Mouse (Mus musculus) left cerebral cortex, adult 18-20 months (tissue): ENCODE measurements around the gene Ldb2. TPM values are rescaled to one million over a fixed set of nuclear protein-coding genes. Genes with fewer than 3 reads are reported as not detected.
A peak's percentile ranks its signal among the peaks of the same experiment; 100 is the strongest.

Experiments used
- DNase-seq, 2 experiments: peaks; one replicate each; pipeline ENCODE4 v3.0.0; 2021 to 2022; ENCODE audit warnings: low spot score in 2 of 2, mixed read lengths in 1 of 2
- total RNA-seq, 2 experiments: library from RNA; stranded (reverse); gene quantifications; 2 replicates each; pipeline ENCODE4 v1.2.3; 2021

Ldb2 gene
- total RNA-seq, 2 experiments from 2014 or later = 56.2 to 62.7 TPM

- no peak for DNase-seq
These were observed 74.0 kb downstream of the Ldb2 start for GRCm38 (mm10) chr5:44725501-44725900.

DNA sequence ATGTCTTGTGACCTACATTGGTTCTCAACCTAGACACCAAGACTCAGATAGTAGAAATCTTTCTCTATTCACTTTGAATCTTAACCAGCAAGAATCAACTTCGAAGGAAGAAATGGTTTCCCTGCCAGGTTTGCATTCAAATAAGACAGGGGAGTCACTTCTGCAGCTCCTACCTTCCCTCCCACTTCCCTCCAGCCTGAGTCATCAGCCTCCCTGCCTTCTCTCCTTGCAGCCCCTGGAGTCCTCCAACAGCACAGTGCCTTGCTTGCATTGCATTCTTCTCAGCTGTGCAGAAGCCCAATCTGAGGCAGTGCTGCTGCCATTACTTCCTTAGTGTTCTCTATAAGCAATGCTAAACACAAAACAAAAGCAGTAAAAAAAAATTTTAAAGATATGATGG lies 79.6 kb downstream of the Ldb2 start:
- peak; percentile 24 to 26 for DNase-seq

GRCm38 (mm10) chr5:44714508-44714907 lies 85.0 kb downstream of the Ldb2 start:
- DNase-seq = no peak

DNA sequence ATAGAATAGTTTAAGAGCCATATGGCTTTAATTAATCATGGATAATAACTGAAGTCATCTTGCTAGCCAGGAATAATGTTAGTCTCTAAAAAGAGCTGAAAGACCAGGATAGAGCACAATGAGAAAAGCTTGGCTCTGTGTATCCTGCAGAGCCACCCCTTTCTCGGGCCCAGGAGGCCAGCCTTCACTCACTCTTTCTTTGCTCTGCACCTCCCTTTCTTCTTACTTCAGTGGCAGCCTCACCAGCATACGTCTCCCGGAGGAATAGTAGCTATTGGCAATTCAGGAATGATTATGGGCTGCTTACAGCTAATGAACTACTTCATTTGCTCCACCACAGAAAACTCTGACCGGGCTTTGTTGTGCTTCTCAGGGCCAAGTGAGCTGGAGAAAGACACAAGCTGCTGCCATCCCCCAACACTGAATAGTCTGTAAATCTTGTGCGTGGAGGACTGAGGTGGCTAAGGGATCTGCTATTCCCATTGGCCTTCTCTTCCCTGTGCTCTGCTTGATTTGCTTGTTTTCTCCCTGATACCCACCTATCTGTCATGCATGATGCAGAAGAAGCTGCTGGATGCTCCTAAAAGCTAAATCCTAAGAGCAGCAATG lies 86.2 kb downstream of the Ldb2 start:
- no peak for DNase-seq

DNA sequence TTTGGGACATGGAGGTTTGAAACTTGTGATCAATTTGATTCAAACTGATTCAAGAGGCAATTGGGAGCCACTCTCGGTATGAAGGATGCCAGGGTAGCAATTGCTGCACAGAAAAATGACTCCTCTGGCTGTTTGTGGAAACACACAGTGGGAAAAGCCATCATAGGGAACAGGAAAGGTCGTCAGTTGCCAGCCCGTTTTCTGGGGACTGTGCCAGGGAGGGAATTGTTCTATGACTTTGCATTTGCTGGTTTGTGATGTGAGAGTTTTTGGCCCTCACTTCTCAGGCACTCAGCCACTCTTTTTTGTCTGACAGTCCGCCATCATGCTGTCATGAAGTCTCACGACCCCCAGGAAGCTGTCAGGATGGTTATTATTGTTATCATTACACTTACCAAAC lies 88.3 kb downstream of the Ldb2 start:
- no peak for DNase-seq

- DNase-seq = no peak
These were observed 89.2 kb downstream of the Ldb2 start for GRCm38 (mm10) chr5:44710132-44710871.

- no peak for DNase-seq
These were observed 90.2 kb downstream of the Ldb2 start for GRCm38 (mm10) chr5:44709276-44709675.

DNA sequence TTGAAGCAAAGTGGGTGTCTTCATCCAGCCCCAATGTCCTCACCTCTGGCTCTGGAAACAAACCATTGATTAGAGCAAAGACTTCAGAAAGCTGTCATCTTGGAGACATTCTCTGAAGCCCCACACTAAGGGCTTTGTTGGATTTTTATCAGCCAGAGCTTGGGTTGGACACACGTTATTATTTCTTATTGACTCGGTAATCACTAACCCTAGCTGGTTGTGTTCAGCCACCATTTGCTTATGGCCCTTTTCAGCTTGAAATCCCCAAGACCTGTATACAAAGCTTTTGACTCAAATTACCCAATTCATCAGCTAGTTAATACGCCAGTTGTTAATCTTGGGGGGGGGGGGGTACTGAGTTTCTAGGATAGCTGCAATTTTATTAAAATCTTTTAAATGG lies 91.5 kb downstream of the Ldb2 start:
- no peak for DNase-seq

DNA sequence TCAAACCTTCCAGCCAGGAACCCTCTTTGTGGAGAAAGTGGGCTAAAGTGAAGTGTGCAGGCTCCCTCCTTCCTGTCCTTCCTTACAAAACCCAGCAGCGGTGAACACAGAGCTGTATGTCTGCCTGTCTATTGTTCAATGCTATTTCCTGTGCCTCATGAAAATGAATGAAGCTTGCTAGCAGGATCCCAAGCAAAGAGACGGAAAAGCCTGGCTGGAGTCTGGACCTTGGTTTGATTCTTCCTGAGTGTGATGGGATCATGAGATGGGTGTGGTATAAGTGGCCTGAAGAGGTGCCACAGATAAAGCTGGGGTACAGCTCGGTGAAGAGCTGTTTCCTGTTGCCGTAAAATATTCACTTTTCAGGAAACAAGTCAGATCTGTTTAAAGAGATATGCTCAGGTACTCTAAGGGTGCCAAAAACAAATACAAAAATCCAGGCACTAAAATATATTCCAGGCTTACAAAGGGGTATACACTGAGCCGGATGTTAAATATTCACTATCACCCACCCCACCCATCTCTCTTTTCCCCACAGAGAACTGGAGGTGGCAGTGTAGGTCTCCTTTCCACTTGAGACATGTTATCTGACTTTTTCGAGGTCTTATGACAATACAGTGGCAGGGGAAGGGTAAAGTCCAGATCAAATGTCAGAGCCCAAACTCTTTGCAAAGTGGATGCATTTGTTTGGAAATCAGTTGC lies 92.3 kb downstream of the Ldb2 start:
- no peak for DNase-seq

DNA sequence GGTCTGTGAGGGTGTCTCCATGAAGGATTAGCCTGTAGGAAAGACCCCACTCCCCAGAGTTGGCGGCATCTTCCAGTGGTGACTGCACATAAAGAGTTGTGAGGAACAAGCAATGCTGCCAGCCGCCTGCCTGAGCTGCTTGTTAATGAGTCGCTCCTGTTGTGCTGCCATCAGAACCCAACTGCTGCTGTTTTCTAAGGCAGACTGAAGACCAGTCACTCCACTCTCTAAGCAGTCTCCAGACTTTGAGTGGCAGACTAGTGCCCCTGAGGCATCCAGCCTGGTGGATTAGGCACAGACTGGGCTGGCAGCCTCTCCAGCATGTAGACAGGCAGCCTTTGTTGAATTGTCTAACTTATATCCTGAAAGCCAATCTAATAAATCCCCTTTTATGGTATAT lies 101.5 kb downstream of the Ldb2 start:
- DNase-seq = no peak

GRCm38 (mm10) chr5:44696548-44696947 lies 102.9 kb downstream of the Ldb2 start:
- DNase-seq = no peak

GRCm38 (mm10) chr5:44693674-44694073 lies 105.8 kb downstream of the Ldb2 start:
- no peak for DNase-seq

GRCm38 (mm10) chr5:44686344-44686743 lies 113.1 kb downstream of the Ldb2 start:
- no peak for DNase-seq

- DNase-seq = no peak
These were observed 118.3 kb downstream of the Ldb2 start for GRCm38 (mm10) chr5:44681054-44681638.

GRCm38 (mm10) chr5:44677814-44678213 lies 121.7 kb downstream of the Ldb2 start:
- DNase-seq = no peak

DNA sequence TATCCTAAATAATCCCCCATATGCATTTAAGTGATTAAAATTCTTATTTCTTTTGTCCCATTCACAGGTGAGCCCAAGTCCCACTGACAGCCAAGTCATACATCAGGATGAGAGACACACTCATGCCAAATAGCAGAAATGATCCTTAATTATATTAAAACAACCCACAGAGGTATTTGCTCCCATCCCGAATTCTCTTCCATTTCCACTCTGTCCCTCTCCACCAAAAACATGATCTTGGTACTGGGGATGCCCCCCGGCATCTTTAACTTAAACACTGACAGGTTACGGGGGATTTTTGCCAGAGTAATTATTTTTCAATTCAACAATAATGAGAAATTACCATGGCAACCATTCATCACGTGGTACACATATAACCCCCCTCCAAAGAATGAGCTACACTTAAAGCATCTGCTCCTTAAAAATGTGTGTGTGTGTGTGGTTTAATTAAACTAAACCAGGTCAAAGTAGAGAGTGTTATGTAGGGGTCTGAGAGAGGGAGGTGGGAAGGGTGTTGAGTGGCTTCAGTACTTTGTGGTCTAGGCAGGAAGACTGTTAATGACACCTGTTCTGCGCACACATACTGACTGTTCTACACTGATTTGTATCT lies 123.2 kb downstream of the Ldb2 start:
- no peak for DNase-seq

GRCm38 (mm10) chr5:44670336-44670735 lies 129.1 kb downstream of the Ldb2 start:
- no peak for DNase-seq

GRCm38 (mm10) chr5:44667907-44668306 lies 131.6 kb downstream of the Ldb2 start:
- no peak for DNase-seq

- DNase-seq = no peak
These were observed 132.1 kb downstream of the Ldb2 start for GRCm38 (mm10) chr5:44667383-44667782.

DNA sequence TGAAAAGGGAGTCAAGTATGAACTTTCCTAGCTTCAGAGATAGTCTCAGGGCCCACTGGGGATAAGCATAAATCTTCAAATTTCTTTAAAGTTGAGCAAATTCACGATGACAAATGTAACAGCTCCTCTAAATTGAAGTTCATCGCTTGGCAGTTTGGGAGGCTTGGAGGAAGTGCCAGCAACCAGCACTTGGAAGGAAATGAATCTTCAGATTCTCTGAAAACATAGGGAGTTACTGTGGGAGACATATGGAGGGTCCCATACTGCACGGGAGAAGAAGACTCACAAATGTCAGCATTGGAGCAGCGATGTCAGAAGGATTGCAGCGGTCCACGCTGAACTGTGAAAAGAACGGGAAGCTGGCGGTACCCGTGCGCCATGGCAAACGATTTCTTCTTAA lies 139.8 kb downstream of the Ldb2 start:
- DNase-seq = no peak

DNA sequence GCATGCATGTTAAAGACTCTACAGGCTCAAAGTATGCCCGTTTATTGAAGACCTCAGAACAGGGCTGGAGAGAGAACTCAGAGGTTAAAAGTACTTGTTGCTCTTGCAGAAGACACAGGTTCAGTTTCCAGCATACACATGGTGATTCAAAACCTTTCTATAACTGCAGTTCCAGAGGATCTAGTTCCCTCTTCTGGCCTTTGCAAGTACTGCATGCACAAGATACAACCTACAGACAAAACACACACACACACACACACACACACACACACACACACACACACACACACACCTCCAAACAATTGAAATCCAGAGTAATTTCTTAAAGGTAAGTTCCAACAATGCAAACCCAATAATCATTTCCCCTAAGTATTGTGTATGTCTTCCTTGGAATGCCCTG lies 142.8 kb downstream of the Ldb2 start:
- DNase-seq = no peak

DNA sequence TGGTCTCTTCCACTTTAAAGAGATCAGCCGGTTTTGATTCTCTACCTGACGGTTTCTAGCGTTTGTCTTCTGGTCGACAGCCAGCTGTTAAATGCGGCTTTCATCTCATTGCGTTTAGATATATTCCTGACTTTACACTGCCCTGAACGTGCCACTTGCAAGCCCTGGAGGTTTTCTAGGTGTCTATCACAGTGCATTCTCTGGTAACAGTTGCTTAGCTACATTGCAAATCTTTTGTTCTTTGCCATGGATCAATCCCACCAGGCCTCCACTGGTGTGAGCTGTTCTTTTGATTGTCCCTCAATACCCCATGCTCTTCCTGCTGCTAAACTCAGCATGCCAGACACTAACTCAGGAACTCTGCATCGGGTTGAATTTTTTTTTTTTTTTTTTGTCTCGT lies 145.1 kb downstream of the Ldb2 start:
- DNase-seq = no peak
